Mouse (Mus musculus): ENCODE measurements around the gene Mmp27.

DNA sequence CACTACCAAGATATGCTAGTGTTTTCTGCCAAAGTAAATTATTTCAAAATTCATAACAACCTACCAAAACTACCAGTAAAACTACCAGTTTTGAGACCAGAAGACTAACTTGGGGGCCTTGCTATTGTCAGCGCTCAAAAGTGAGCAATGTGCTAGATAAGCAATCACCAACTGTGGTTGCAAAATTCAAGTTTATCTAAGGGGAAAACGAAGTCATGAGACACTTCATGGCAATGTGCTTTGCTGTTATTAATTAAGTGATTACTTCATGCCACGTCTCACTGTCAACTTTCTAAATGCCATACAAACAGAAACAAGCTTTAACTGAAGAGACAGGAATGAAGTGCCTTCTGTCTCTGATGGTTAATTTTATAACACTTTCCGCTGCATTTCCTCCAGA lies at the start of gene Mmp27:
- no peak for TF ChIP-seq CTCF (IDR thresholded peaks at IDR 0.05; ENCODE audit: low read depth, low read length)
- TF ChIP-seq POLR2A (IDR thresholded peaks at IDR 0.05; ENCODE audit: insufficient read depth, low read length) = no peak

Data from ES-Bruce4 (cell line).